Comparison of ENCODE assay signal across 8 mouse cellular contexts in the genomic region with DNA sequence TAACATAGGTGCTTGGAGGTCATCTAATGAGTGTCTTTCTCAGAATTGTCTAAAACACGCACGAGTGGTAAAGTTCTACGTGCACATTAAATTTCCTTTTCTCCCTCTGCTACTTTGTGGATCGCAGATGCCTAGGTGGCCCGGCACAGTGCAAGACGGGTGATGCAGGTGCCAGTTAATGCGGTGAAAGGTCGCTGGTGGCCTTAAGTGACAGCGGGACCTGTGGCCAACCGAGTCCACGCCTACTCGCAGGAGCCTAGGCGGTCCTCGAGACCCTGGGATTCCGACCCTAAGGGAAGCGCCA. TPM values are rescaled to one million over a fixed set of nuclear protein-coding genes. Genes with fewer than 3 reads are reported as not detected.
DNase-seq lines count a peak whose midpoint lies in the region; ATAC-seq and TF ChIP-seq lines count a peak whose summit lies in the region.

No protein-coding gene starts in this region.

- H3K36me3 ChIP-seq in embryonic facial prominence, embryonic 15.5 days, result peaks cover 22% of the 10 kb centered on the region
- peaks cover 28% of the 10 kb centered on the region for H3K36me3 ChIP-seq in limb, embryonic 10.5 days

- H3K4me2 ChIP-seq in embryonic facial prominence, embryonic 15.5 days (replicated peaks), result peak overlapping the region; percentile 76

- TF ChIP-seq POLR2A in lung, adult 2 months (IDR thresholded peaks at IDR 0.05; ENCODE audit: borderline replicate concordance, extremely low read depth, low read depth, low read length), result no peak
- no peak for TF ChIP-seq POLR2A in olfactory bulb, adult 2 months (IDR thresholded peaks at IDR 0.05; ENCODE audit: insufficient read depth, low read depth, low read length)

- no peak for DNase-seq in lung, adult 2 months
- no peak for DNase-seq in lung, postnatal 36 days
- no peak for DNase-seq in limb, embryonic 10.5 days (ENCODE audit: low spot score)
- DNase-seq in adrenal gland, postnatal 10 days, result no peak
- DNase-seq in adipocyte (ENCODE audit: low spot score), result no peak
- DNase-seq in right cerebral cortex, postnatal 14 days, result no peak

- H3K9me3 ChIP-seq in embryonic facial prominence, embryonic 15.5 days (replicated peaks), result no peaks in the 10 kb centered on the region
- H3K9me3 ChIP-seq in limb, embryonic 10.5 days (replicated peaks), result no peaks in the 10 kb centered on the region

- H3K9ac ChIP-seq in embryonic facial prominence, embryonic 15.5 days, result peak overlapping the region; percentile 81

- no peak for ATAC-seq in embryonic facial prominence, embryonic 15.5 days (ENCODE audit: insufficient number of reproducible peaks, low FRiP score, low TSS enrichment, low read depth)

- H3K4me1 ChIP-seq in lung, adult 2 months (ENCODE audit: control insufficient read depth, insufficient read depth, low read length), result peaks cover 2% of the 10 kb centered on the region; the same call in 1 of the 2 replicates
- H3K4me1 ChIP-seq in embryonic facial prominence, embryonic 15.5 days, result peaks cover 19% of the 10 kb centered on the region
- H3K4me1 ChIP-seq in limb, embryonic 10.5 days, result peaks cover 19% of the 10 kb centered on the region
- H3K4me1 ChIP-seq in olfactory bulb, adult 2 months (ENCODE audit: control insufficient read depth, insufficient read depth, low read length), result peaks cover 11% of the 10 kb centered on the region

- H3K4me3 ChIP-seq in lung, adult 2 months (replicated peaks; ENCODE audit: extremely low read depth, low read depth, low read length), result peak overlapping the region; percentile 81
- peak overlapping the region; percentile 76 for H3K4me3 ChIP-seq in embryonic facial prominence, embryonic 15.5 days (replicated peaks)
- peak overlapping the region; percentile 71 for H3K4me3 ChIP-seq in limb, embryonic 10.5 days
- H3K4me3 ChIP-seq in olfactory bulb, adult 2 months (ENCODE audit: insufficient read depth, low read depth, low read length), result peak overlapping the region; percentile 73

- peak overlapping the region; percentile 98 for H3K27ac ChIP-seq in embryonic facial prominence, embryonic 15.5 days (replicated peaks)
- H3K27ac ChIP-seq in limb, embryonic 10.5 days, result peak overlapping the region; percentile 98
- H3K27ac ChIP-seq in olfactory bulb, adult 2 months (ENCODE audit: insufficient read depth, low read depth, low read length), result peak overlapping the region; percentile 86

- no peak for TF ChIP-seq CTCF in lung, adult 2 months (IDR thresholded peaks at IDR 0.05; ENCODE audit: insufficient read depth, low read length)
- TF ChIP-seq CTCF in olfactory bulb, adult 2 months (IDR thresholded peaks at IDR 0.05; ENCODE audit: insufficient read depth, low read depth, low read length), result no peak

- WGBS in lung, adult 2 months, result 2% methylated on average over 16 of the region's 16 CpGs
- WGBS in embryonic facial prominence, embryonic 15.5 days, result 4% methylated on average over 16 of the region's 16 CpGs
- WGBS in limb, embryonic 10.5 days, result 9% methylated on average over 16 of the region's 16 CpGs
- under 1% methylated on average over 16 of the region's 16 CpGs for WGBS in olfactory bulb, adult 2 months

- no peaks in the 10 kb centered on the region for H3K27me3 ChIP-seq in embryonic facial prominence, embryonic 15.5 days
- no peaks in the 10 kb centered on the region for H3K27me3 ChIP-seq in limb, embryonic 10.5 days (ENCODE audit: low read depth, poor library complexity, severe bottlenecking)

RNA-seq across cellular contexts. Expression of a gene that starts 0.5 kb away (rescaled TPM):
- polyA plus RNA-seq in lung, adult 2 months (2012; rRNA removed), result 14.6 and 15.8 TPM in 2 replicates
- polyA plus RNA-seq in embryonic facial prominence, embryonic 15.5 days (2015; fragmentation: Nextera tagmentation; extraction: Ambion mirVana), result 0.19 and 0.39 TPM in 2 replicates
- not detected in 2 replicates for polyA plus RNA-seq in limb, embryonic 10.5 days (2016; fragmentation: Nextera tagmentation; extraction: Ambion mirVana)
- polyA plus RNA-seq in olfactory bulb, adult 2 months (2012; ENCODE audit: insufficient read depth, insufficient read length, low replicate concordance, missing spikeins), result not detected in 2 replicates
- total RNA-seq in adrenal gland, postnatal 10 days (2021), result 1 to 10 TPM in 1 of 2 experiments, under 1 TPM in 1; 0.57 to 1.6 TPM

RNA-seq across cellular contexts. Expression of a gene that starts 1.0 kb away (rescaled TPM):
- polyA plus RNA-seq in lung, adult 2 months (2012; rRNA removed), result 128 TPM in 2 replicates
- polyA plus RNA-seq in embryonic facial prominence, embryonic 15.5 days (2015; fragmentation: Nextera tagmentation; extraction: Ambion mirVana), result 98.5 and 100 TPM in 2 replicates
- polyA plus RNA-seq in limb, embryonic 10.5 days (2016; fragmentation: Nextera tagmentation; extraction: Ambion mirVana), result 97.0 and 112 TPM in 2 replicates
- polyA plus RNA-seq in olfactory bulb, adult 2 months (2012; ENCODE audit: insufficient read depth, insufficient read length, low replicate concordance, missing spikeins), result not detected in 2 replicates
- 10 to 100 TPM; 63.1 to 63.7 TPM for total RNA-seq in adrenal gland, postnatal 10 days (2021)

RNA-seq across cellular contexts. Expression of a gene that starts 12.2 kb away (rescaled TPM):
- 43.8 and 45.2 TPM in 2 replicates for polyA plus RNA-seq in lung, adult 2 months (2012; rRNA removed)
- polyA plus RNA-seq in embryonic facial prominence, embryonic 15.5 days (2015; fragmentation: Nextera tagmentation; extraction: Ambion mirVana), result 37.9 and 38.5 TPM in 2 replicates
- polyA plus RNA-seq in limb, embryonic 10.5 days (2016; fragmentation: Nextera tagmentation; extraction: Ambion mirVana), result 25.7 and 28.7 TPM in 2 replicates
- not detected in 2 replicates for polyA plus RNA-seq in olfactory bulb, adult 2 months (2012; ENCODE audit: insufficient read depth, insufficient read length, low replicate concordance, missing spikeins)
- 10 to 100 TPM; 19.6 to 21.8 TPM for total RNA-seq in adrenal gland, postnatal 10 days (2021)

RNA-seq across cellular contexts. Expression of a gene that starts 21.9 kb away (rescaled TPM):
- 25.3 and 36.7 TPM in 2 replicates for polyA plus RNA-seq in lung, adult 2 months (2012; rRNA removed)
- 48.4 and 48.6 TPM in 2 replicates for polyA plus RNA-seq in embryonic facial prominence, embryonic 15.5 days (2015; fragmentation: Nextera tagmentation; extraction: Ambion mirVana)
- 65.4 and 73.3 TPM in 2 replicates for polyA plus RNA-seq in limb, embryonic 10.5 days (2016; fragmentation: Nextera tagmentation; extraction: Ambion mirVana)
- polyA plus RNA-seq in olfactory bulb, adult 2 months (2012; ENCODE audit: insufficient read depth, insufficient read length, low replicate concordance, missing spikeins), result not detected in 2 replicates
- 10 to 100 TPM; 15.9 to 17.2 TPM for total RNA-seq in adrenal gland, postnatal 10 days (2021)

RNA-seq across cellular contexts. Expression of a gene that starts 34.7 kb away (rescaled TPM):
- 0.20 and 0.30 TPM in 2 replicates for polyA plus RNA-seq in lung, adult 2 months (2012; rRNA removed)
- polyA plus RNA-seq in embryonic facial prominence, embryonic 15.5 days (2015; fragmentation: Nextera tagmentation; extraction: Ambion mirVana), result 0.25 TPM in 2 replicates
- 0.54 and 0.75 TPM in 2 replicates for polyA plus RNA-seq in limb, embryonic 10.5 days (2016; fragmentation: Nextera tagmentation; extraction: Ambion mirVana)
- not detected in 2 replicates for polyA plus RNA-seq in olfactory bulb, adult 2 months (2012; ENCODE audit: insufficient read depth, insufficient read length, low replicate concordance, missing spikeins)
- under 1 TPM; 0.24 to 0.30 TPM for total RNA-seq in adrenal gland, postnatal 10 days (2021)

Comparison
In these comparisons a context has a peak if more than half of its experiments do, and no peak if none do; other contexts are left out.
1. RNA of a gene that starts 0.5 kb away (polyA plus RNA-seq): 14.6 to 15.8 TPM in lung, adult 2 months; 0.19 to 0.39 TPM in embryonic facial prominence, embryonic 15.5 days, not detected in limb, embryonic 10.5 days and not detected in olfactory bulb, adult 2 months; every median in the first group is over 10 times any median in the second.
2. RNA of a gene that starts 12.2 kb away (polyA plus RNA-seq): 43.8 to 45.2 TPM in lung, adult 2 months, 37.9 to 38.5 TPM in embryonic facial prominence, embryonic 15.5 days and 25.7 to 28.7 TPM in limb, embryonic 10.5 days; not detected in olfactory bulb, adult 2 months; every median in the first group is over 10 times any median in the second.
3. Peak in every context shown above with its lines, with median percentiles within 50 percentile points of each other: H3K4me3 ChIP-seq and H3K27ac ChIP-seq.